Mouse (Mus musculus): ENCODE results near the gene Timm44.

DNA sequence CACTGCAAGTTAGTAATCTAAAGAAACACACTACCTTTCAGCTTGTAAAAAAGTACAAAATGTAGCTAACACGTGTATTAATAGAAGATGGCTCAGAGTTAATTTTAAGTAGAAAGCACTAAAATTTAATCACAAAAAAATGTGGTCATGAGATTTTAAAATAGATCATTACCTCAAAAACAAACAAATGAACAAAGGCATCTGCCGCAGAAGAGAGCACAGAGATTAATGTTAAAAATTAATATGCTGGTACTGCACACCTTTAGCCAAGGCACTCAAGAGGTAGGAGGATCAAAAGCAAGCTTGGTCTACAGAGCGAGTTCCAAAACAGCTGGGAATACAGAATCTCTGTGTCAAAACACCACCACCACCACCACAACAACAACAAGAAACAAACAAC, 39.1 kb upstream of the Timm44 start:
- no peak for TF ChIP-seq E2F4 (IDR thresholded peaks at IDR 0.05; ENCODE audit: insufficient read depth)
- no peak for TF ChIP-seq POLR2AphosphoS2 (IDR thresholded peaks at IDR 0.05; ENCODE audit: insufficient read length, low read depth)
- no peak for TF ChIP-seq USF1 (IDR thresholded peaks at IDR 0.05; ENCODE audit: low read depth)

Data from myocyte (in vitro differentiated cells).